Mouse (Mus musculus): ENCODE measurements around the gene Dnajc14. TPM values are rescaled to one million over a fixed set of nuclear protein-coding genes. Genes with fewer than 3 reads are reported as not detected.
A peak's percentile ranks its signal among the peaks of the same experiment; 100 is the strongest.
"Not testable (repeated sequence)": the region's sequence is repeated elsewhere in the genome, so short reads cannot be mapped to it uniquely, and the experiment has no call there.

The Dnajc14 gene
- total RNA-seq, 2 experiments from 2014 or later, result 31.8 to 38.2 TPM

DNA sequence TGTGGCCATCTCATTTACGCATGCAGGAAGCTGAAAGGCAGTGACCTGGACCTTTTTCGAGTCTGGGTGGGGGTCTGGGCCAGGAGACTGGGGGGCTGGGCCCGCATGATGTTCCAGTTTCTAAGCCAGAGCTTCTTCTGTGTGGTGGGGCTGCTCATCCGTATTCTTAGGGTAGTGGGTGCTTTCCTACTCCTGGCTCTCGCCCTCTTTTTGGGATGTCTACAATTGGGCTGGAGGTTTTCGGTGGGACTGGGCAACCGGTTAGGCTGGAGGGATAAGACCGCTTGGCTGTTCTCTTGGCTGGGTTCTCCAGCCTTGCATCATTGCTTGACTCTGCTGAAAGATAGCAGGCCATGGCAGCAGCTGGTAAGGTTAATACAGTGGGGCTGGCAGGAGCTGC lies 3.2 kb downstream of the Dnajc14 start:
- DNase-seq (ENCODE audit: low spot score), result no peak
- intact Hi-C loops (cut with DNase I), result loop anchor here (2.0 kb wide), 1 partner anchor 14 kb away; the partner anchor contains the start of gene Ormdl2

DNA sequence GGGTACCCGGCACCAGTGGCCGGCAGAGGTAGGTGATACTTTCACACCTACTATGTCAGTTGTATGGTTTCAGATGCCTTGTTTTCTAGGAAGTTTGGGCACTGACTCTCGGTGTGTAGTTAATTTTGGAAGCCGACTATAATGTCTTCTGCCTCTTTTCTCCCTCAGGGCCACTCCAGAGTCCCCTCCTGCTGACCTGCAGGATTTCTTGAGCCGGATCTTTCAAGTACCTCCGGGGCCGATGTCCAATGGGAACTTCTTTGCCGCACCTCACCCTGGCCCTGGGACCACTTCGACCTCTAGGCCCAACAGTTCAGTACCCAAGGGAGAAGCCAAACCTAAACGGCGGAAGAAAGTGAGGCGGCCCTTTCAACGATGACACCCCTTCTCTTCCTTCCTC lies 13.2 kb downstream of the Dnajc14 start, which contains the start of gene Sarnp:
Gene Sarnp, plus strand, starts transcription at position 301 of the 400 bp plus-strand sequence.
- no peak for DNase-seq (ENCODE audit: low spot score)
- intact Hi-C loops (cut with DNase I), result no loop called here

DNA sequence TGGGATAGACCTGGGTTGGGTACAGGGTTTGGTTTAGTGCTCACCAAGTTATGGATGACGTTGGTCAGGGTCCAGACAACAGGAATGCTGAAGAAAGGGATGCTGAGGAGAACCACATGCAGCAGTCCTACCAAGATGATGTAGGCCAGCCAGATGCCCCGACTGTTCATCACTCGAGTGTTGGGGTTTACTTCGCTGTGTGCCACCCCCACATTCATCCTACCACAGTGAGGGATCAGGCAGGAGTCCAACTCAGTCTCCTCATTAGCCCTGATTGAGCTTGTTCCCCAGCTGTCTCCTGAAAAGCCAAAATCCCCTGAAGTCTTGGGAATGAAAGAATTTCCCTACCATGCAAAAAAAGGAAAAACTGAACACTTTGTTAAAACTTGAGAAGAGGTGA lies 16.4 kb downstream of the Dnajc14 start:
- no peak for DNase-seq (ENCODE audit: low spot score)
- intact Hi-C loops (cut with DNase I), result loop anchor here (2.0 kb wide), 1 partner anchor 13 kb away; no protein-coding TSS in a partner anchor

DNA sequence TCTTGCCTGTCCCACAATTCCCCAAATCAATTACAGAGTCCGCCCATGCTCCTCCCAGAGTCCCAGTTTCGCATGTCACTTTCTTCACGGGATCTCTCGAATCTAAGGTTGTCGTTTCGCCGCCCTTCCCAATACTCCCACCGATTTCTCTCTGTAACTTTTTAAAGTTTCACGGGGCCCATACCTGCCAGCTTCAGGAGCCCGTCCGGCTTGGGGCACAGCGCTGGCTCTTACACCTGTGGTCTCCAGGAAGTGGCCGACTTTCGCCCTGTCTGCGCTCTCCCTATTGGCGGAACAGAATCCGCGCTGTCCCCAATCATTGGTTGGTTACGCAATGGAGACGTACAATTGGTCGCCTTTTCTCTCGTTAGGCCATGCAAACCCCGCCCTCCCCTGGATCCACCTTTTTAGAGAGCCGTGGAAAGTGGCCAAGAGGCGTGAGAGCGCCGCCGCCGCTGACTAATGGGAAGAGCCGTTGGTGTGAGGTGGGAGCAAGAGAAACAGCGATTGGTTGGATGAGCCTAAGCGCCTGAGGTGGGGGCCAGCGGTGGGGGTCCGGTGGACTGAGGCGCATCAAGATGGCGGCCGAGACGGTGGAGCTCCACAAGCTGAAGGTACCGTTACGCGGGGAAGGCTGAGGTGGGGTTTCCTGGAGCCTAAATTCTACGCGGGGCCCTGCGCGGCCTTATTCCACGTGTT lies 17.6 kb downstream of the Dnajc14 start, which contains the start of gene Ormdl2:
Gene Ormdl2, minus strand, starts transcription at position 288 of the 699 bp plus-strand sequence.
- peak; percentile 98 for DNase-seq (ENCODE audit: low spot score)
- intact Hi-C loops (cut with DNase I), result loop anchor here (2.0 kb wide), 1 partner anchor 15 kb away; no protein-coding TSS in a partner anchor

DNA sequence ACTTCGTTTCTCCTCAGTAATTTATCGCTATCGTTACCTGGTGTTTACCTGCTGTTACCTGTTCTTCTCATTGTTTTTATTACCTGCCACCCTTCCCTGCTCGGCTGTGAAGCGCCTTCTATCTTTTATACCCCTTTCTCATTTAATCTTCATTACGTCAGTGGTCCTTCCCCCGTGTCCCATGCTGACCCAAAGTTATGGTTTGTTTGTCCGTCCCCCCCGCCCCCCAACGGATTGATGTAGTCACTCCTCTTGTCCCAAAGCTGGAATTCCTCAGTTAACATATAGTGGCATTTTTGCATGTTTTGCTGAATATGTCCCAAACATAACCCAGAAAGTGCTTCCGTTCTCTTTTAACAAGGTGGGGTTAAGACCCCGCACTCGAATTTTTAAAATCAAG lies 18.3 kb downstream of the Dnajc14 start:
- no peak for DNase-seq (ENCODE audit: low spot score)
- intact Hi-C loops (cut with DNase I), result no loop called here

DNA sequence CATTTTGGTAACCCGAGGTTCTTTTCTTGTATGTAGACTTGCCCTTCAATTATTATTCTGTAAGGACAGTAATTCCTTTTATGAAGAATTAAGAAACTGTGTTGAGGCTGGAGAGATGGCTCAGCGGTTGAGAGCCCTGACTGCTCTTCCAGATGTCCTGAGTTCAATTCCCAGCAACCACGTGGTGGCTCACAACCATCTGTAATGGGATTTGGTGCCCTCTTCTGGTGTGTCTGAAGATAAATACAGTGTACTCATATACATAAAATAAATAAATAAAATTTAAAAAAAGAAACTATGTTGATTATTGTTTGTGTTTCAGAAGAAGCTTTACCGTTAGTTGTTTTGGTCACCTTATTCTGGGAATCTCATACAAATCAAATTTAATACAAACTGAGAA lies 19.2 kb downstream of the Dnajc14 start:
- intact Hi-C loops (cut with DNase I); DNase-seq (ENCODE audit: low spot score): not testable (repeated sequence)

DNA sequence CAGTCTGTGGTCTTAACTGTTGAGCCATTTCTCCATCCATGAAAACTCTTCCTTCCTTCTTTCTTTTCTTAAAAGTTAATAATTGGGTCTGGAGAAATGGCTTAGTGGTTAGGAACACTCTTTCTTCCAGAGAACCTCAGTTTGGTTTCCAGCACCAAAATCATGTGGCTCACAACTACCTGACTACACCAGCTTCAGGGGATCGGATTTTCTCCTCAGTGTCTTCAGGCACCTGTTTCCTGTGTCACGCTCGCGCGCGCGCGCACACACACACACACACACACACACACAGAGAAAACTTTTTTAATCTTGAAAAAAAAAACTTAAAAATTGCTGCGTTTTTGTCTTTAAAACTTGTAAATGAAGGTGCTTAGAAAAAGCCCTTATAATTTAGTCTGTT lies 20.0 kb downstream of the Dnajc14 start:
- intact Hi-C loops (cut with DNase I), result no loop called here
- DNase-seq (ENCODE audit: low spot score), result no peak

DNA sequence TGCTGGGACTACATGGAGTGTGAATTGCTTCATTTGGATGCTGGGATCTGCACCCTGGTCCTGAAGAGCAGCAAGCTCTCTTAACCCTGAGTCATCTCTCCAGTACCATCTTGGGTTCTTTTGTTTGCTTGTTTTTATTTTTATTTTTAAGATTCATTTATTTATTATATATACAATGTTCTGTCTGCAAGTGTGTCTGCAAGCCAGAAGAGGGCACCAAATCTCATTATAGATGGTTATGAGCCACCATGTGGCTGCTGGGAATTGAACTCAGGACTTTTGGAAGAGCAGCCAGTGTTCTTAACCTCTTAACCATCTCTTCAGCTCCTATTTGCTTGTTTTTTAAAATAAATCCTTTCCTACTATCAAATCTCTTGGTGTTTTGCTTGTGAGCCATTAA lies 33.5 kb downstream of the Dnajc14 start:
- intact Hi-C loops (cut with DNase I), result no loop called here
- no peak for DNase-seq (ENCODE audit: low spot score)

DNA sequence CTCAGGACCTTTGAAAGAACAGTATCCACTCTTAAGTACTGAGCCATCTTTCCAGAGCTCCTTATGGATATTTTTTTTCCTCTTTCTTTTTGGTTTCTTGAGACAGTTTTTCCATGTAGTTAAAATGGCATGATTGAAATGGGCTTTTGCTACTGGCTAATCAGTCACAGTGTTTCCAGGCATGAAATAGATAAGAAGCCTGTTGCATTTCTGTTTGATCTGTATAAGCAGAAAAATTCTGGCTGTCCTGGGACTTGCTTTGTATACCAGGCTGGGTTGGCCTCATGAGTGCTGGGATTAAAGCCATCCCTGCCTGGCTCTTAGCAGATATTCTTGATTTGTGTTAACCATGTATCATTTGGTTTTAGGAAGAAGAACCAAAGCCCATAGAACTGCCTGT lies 35.6 kb downstream of the Dnajc14 start:
- intact Hi-C loops (cut with DNase I), result no loop called here
- no peak for DNase-seq (ENCODE audit: low spot score)

DNA sequence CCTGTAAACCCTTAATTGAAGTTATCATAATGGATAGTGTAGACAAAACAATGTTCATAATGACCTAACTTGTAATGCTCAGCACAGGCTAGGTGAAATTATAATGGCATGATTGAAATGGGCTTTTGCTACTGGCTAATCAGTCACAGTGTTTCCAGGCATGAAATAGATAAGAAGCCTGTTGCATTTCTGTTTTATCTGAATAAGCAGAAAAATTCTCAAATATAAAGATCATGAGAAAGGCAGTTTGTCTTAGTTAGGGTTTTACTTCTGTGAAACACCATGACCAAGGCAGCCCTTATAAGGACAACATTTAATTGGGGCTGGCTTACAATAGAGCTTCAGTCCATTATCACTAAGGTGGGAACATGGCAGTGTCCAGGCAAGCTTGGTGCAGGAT lies 36.8 kb downstream of the Dnajc14 start:
- intact Hi-C loops (cut with DNase I), result loop anchor here (10.0 kb wide), 1 partner anchor 134 kb away; no protein-coding TSS in a partner anchor
- DNase-seq (ENCODE audit: low spot score), result no peak

DNA sequence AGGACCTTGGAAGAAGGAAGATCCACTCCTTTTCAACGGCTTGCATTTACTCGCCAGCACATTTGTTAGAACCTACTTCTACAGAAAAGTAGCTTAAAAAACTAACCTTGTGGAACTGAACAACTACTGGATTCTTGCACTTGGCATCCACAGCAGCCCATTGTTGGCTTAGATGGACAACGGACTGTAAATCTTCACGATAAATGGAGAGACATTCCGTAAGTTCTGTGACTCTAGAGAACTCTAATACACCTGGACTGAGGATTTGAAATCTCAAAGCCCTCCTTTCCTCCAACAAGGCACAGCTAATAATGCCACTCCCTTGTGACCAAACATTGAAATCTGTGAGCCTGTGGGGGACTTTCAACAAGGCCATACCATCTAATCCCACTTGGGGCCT lies 39.4 kb downstream of the Dnajc14 start:
- intact Hi-C loops (cut with DNase I), result loop anchor here (10.0 kb wide), 1 partner anchor 132 kb away; no protein-coding TSS in a partner anchor
- DNase-seq (ENCODE audit: low spot score), result no peak

DNA sequence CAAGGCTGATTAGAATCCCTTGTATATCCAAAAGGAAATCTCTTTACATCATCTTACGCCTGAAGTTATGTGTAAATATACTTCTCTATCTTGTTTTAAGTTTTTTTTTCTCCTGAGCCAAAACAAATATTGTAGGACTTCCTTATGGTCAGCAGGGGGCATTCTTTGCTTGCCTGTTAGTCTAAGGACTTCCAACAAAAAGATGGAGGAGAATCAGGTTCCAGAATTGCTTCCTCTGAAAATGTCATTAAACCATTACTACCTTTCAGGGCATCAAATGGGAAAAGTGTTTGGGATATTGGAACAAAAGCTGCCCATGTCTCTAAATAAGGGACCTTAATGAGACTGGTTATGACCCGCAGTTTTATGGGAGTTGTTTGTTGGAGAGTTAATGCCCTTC lies 41.7 kb downstream of the Dnajc14 start:
- DNase-seq (ENCODE audit: low spot score), result no peak

DNA sequence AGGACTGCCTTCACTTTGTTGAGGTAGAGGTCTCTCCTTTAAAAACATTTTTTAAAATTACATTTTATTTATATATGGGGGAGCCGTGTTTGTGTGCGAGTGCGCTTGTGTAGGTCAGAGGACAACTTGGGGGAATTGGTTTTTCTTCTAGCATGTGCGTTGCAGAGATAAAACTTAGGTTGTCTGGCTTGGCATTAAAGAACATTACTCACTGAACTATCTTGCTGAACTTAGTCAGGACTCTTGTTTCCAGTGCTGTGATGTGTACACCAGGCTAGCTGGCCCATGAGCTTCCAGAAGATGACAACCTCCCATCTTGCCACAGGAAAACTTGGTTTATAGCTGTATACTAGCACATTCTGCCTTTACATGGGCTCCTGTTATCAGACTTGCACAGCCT lies 42.8 kb downstream of the Dnajc14 start:
- no peak for DNase-seq (ENCODE audit: low spot score)
- intact Hi-C loops (cut with DNase I), result loop anchor here (10.0 kb wide), 1 partner anchor 128 kb away; no protein-coding TSS in a partner anchor

More for the DNA sequence above, 41.7 kb downstream of the Dnajc14 start:
- intact Hi-C loops (cut with DNase I), result loop anchor here (1.0 to 10.0 kb wide), 2 partner anchors 50 to 129 kb away; no protein-coding TSS in a partner anchor

DNA sequence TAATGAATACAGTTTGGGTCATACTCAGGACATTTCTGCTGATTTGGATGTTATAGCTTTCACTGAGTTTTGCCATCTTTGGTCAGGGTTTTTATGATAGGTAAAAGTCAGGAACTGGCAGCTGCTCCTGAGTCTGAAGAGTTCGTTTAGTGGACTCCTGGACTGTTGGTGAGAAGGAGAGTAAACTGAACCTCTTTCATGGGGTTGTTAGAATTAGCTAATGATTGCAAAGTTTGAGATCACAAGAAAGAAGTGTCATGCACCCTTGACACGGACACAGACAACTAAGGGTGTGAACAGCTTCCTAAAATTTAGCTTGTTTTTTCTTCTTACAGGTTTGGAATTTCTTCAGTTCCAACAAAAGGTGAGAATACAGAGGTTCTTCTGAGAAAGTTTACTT lies 44.6 kb downstream of the Dnajc14 start:
- no peak for DNase-seq (ENCODE audit: low spot score)
- intact Hi-C loops (cut with DNase I), result loop anchor here (10.0 kb wide), 1 partner anchor 126 kb away; no protein-coding TSS in a partner anchor

DNA sequence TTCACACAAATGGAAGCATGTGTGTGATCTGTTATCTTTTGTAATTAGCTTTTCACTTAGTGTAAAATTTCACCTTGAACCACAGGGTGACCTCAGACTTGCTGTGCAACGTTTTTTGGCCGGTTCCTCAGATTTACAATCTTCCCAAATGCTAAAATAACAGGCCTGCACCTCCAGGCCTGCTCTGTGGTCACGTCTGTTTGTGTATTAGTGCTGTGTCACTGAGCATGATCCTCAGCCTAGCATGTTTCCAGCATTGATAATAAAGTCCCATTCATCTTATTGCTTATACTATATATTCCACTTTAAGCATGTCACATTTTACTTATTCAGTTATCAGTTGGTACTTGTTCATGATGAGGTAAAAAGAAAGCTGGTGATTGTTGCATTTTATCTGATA lies 46.5 kb downstream of the Dnajc14 start:
- DNase-seq (ENCODE audit: low spot score), result no peak
- intact Hi-C loops (cut with DNase I), result no loop called here

DNA sequence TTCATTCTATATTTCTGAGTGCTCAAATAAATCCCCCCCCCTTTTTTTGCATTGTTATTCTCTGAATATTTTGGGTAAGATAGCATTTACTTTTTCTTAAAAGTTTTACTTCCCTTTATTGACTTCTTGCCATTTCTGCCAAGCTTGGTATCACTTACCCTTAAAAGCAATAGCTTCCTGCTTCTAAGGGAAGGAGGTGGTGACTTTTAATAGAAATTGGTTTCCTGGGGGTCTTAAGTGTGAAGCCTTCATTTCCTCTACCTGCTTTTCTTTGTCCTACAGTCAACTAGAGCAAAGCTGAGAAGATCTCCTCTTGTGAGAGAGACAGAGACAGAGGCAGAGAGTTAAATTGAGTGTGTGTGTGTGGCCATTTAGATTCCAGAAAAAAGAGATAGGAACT lies 57.3 kb downstream of the Dnajc14 start:
- no peak for DNase-seq (ENCODE audit: low spot score)
- intact Hi-C loops (cut with DNase I), result no loop called here

DNA sequence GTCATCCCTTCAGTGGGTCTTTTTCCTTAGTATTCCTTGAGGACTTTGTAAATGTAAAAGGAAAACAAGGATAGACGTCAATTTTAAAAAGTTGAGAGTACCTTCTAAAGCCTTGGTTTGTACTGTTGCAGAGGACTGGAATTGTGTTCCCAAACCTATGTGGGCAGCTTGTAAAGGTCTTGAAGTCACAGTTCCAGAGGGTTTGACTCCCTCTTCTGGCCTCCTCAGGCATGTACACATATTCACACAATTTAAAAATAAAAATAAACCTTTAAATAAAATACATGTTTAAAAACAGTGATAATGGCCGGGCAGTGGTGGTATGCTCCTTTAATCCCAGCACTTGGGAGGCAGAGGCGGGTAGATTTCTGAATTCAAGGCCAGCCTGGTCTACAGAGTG lies 62.2 kb downstream of the Dnajc14 start:
- intact Hi-C loops (cut with DNase I), result no loop called here

DNA sequence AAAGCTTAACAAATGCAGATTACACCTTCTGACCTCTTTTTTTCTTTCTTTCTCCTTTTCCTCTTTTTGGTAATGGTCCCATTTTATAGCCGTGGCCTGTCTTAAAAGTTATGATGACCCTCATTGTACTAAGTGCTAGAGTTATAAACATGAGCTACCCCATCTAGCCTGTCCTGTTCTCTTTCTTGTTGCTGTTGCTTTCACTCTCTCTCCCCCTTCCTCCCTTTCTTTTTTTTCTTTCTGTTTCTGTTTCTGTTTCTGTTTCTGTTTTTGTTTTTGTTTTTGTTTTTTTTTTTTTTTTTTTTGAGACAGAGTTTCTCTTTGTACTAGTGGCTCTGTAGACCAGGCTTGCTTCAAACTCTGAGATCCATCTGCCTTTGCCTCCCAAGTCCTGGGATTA lies 62.7 kb downstream of the Dnajc14 start:
- no peak for DNase-seq (ENCODE audit: low spot score)
- intact Hi-C loops (cut with DNase I), result no loop called here

More for the DNA sequence above, 62.2 kb downstream of the Dnajc14 start:
- DNase-seq (ENCODE audit: low spot score), result no peak
